Mouse (Mus musculus) forebrain, embryonic 12.5 days (tissue): ENCODE measurements around the gene Stk33. TPM values are rescaled to one million over a fixed set of nuclear protein-coding genes. Genes with fewer than 3 reads are reported as not detected.

Source experiments
- ATAC-seq: fragments of 200-750 bp; cut with Nextera tagmentation; 2 replicates; pipeline ENCODE4 v1.8.0; 2017; ENCODE audit warnings: moderate TSS enrichment; ENCODE audit not compliant: low FRiP score
- H3K27ac ChIP-seq: fragments of 300-500 bp; sonication (generic); 2 replicates; pipeline ENCODE4 v1.5.1; 2016; ENCODE audit warnings: mild to moderate bottlenecking
- H3K27me3 ChIP-seq: fragments of 300-500 bp; sonication (generic); 2 replicates; pipeline ENCODE4 v1.6.1; 2016; ENCODE audit warnings: mild to moderate bottlenecking
- H3K36me3 ChIP-seq: fragments of 300-500 bp; sonication (generic); replicated peaks from 2 replicates; pipeline ENCODE4 v1.6.1; 2016; ENCODE audit warnings: mild to moderate bottlenecking
- H3K4me1 ChIP-seq: fragments of 300-500 bp; sonication (generic); 2 replicates; pipeline ENCODE4 v1.6.1; 2016
- H3K4me2 ChIP-seq: fragments of 300-500 bp; sonication (generic); 2 replicates; pipeline ENCODE4 v1.6.1; 2016; ENCODE audit warnings: mild to moderate bottlenecking, moderate library complexity
- H3K4me3 ChIP-seq: fragments of 300-500 bp; sonication (generic); replicated peaks from 2 replicates; pipeline ENCODE4 v1.5.1; 2016; ENCODE audit warnings: mild to moderate bottlenecking
- H3K9ac ChIP-seq: fragments of 300-500 bp; sonication (generic); 2 replicates; pipeline ENCODE4 v1.6.1; 2016; ENCODE audit warnings: mild to moderate bottlenecking
- H3K9me3 ChIP-seq: fragments of 300-500 bp; sonication (generic); 2 replicates; pipeline ENCODE4 v1.6.1; 2016
- WGBS: fragments of 180-500 bp; shearing (Covaris S2); methylation state at CpG from one replicate; pipeline ENCODE4 v1.1.7; 2016; 5-methylcytosine and 5-hydroxymethylcytosine counted together
- polyA plus RNA-seq: library from polyadenylated mRNA; unstranded; fragments of >200 nt; fragmentation: Nextera tagmentation; extraction: Ambion mirVana; gene quantifications from 2 replicates; pipeline ENCODE4 v1.2.1, GENCODE M21; 2016

The Stk33 gene
- polyA plus RNA-seq, 1 experiment from 2014 or later, result 12.6 TPM

DNA sequence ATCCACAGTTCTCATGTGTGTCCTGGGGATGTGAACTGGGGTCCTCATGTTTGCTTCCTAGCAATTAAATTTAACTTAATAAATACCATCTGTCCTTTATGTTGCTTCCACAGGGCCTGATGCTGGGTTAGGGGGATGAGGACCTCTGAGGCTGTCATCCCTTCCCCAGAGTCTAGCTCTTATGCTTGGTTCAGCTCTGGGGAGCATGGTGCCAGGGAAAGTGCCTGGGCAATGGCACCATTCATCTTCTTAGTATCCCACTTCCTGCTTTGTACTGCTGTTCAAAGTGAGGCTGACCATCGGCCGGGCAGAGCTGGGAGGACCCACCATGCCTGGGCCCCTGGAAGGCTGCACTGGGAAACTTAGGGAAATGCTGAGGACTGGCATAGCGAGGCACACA is 163.7 kb downstream of the Stk33 start:
- Histone ChIP-seq H3K4me3 (no peak overlapping the region), H3K36me3 (no peaks in the 10 kb centered on the region), H3K9ac (no peak overlapping the region), H3K9me3 (no peaks in the 10 kb centered on the region), H3K27ac (no peak overlapping the region), H3K4me1 (peaks cover 23% of the 10 kb centered on the region), H3K27me3 (peaks cover 9% of the 10 kb centered on the region; the same call in 1 of the 2 replicates), H3K4me2 (no peak overlapping the region)
- WGBS, result 61% methylated on average over 3 of the region's 3 CpGs
- no peak for ATAC-seq

GRCm38 (mm10) chr7:109274289-109274688 is 164.6 kb downstream of the Stk33 start:
- H3K4me3 ChIP-seq, result no peak overlapping the region
- H3K36me3 ChIP-seq, result no peaks in the 10 kb centered on the region
- no peak overlapping the region for H3K27ac ChIP-seq
- no peak for ATAC-seq
- H3K4me1 ChIP-seq, result peaks cover 25% of the 10 kb centered on the region
- H3K9me3 ChIP-seq, result no peaks in the 10 kb centered on the region
- peaks cover 6% of the 10 kb centered on the region; the same call in 1 of the 2 replicates for H3K27me3 ChIP-seq
- WGBS, result 71% methylated on average over 3 of the region's 3 CpGs
- H3K4me2 ChIP-seq, result no peak overlapping the region
- H3K9ac ChIP-seq, result no peak overlapping the region

DNA sequence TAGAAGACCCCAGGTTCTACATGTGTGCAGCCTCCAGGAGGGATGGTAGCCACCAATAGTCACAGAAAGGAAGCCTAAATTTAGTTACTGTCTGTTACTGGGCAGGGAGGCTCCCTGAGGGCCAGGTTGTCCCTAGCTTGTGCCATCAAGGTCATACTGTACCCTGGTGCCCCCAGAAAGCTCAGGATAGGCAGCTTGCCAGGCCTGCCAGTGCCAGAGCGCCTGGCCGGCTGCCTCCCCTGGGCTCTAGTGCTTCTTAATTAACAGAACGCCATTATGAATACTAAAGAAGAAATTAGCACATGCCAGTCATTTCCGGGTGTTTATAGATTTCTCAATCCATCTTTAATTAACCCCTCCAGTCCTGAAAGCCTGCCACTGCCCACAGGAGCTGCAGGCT is 169.8 kb downstream of the Stk33 start:
- 43% methylated on average over 4 of the region's 4 CpGs for WGBS

GRCm38 (mm10) chr7:109267370-109267769 is 171.5 kb downstream of the Stk33 start:
- Histone ChIP-seq H3K4me2 (no peak overlapping the region), H3K4me1 (peaks cover 13% of the 10 kb centered on the region; the same call in 1 of the 2 replicates), H3K9ac (no peak overlapping the region), H3K27me3 (peaks cover 27% of the 10 kb centered on the region), H3K27ac (no peak overlapping the region), H3K9me3 (no peaks in the 10 kb centered on the region), H3K4me3 (no peak overlapping the region), H3K36me3 (no peaks in the 10 kb centered on the region)
- ATAC-seq, result no peak
- WGBS, result 75% methylated on average over 4 of the region's 4 CpGs

More for the DNA sequence above, 169.8 kb downstream of the Stk33 start:
- H3K9ac ChIP-seq, result no peak overlapping the region
- no peaks in the 10 kb centered on the region for H3K36me3 ChIP-seq
- no peak overlapping the region for H3K4me2 ChIP-seq
- peaks cover 27% of the 10 kb centered on the region for H3K27me3 ChIP-seq
- peak; percentile 62; the same call in 1 of the 2 replicates for ATAC-seq
- no peak overlapping the region for H3K4me3 ChIP-seq
- no peak overlapping the region for H3K27ac ChIP-seq
- no peaks in the 10 kb centered on the region for H3K9me3 ChIP-seq
- H3K4me1 ChIP-seq, result peaks cover 13% of the 10 kb centered on the region; the same call in 1 of the 2 replicates

GRCm38 (mm10) chr7:109266181-109266580 is 172.7 kb downstream of the Stk33 start:
- Histone ChIP-seq H3K4me2 (no peak overlapping the region), H3K4me1 (peaks cover 13% of the 10 kb centered on the region; the same call in 1 of the 2 replicates), H3K9ac (no peak overlapping the region), H3K36me3 (no peaks in the 10 kb centered on the region), H3K27me3 (peaks cover 31% of the 10 kb centered on the region), H3K9me3 (no peaks in the 10 kb centered on the region), H3K4me3 (no peak overlapping the region), H3K27ac (no peak overlapping the region)
- ATAC-seq, result no peak
- WGBS, result 10% methylated on average over 1 of the region's 1 CpGs

GRCm38 (mm10) chr7:109265606-109266005 is 173.3 kb downstream of the Stk33 start:
- Histone ChIP-seq H3K27me3 (peaks cover 31% of the 10 kb centered on the region), H3K4me1 (peaks cover 13% of the 10 kb centered on the region; the same call in 1 of the 2 replicates), H3K9me3 (no peaks in the 10 kb centered on the region), H3K36me3 (no peaks in the 10 kb centered on the region), H3K4me2 (no peak overlapping the region), H3K9ac (no peak overlapping the region), H3K4me3 (no peak overlapping the region), H3K27ac (no peak overlapping the region)
- ATAC-seq, result no peak
- WGBS, result 89% methylated on average over 5 of the region's 5 CpGs

GRCm38 (mm10) chr7:109255506-109256352 is 183.2 kb downstream of the Stk33 start:
- no peaks in the 10 kb centered on the region for H3K36me3 ChIP-seq
- 12% methylated on average over 27 of the region's 28 CpGs for WGBS
- H3K9ac ChIP-seq, result no peak overlapping the region
- no peaks in the 10 kb centered on the region for H3K9me3 ChIP-seq
- H3K4me3 ChIP-seq, result peak overlapping the region; percentile 8; the same call in 1 of the 2 replicates
- ATAC-seq, result peak; percentile 79
- peaks cover 33% of the 10 kb centered on the region for H3K4me1 ChIP-seq
- peak overlapping the region; percentile 50; the same call in 1 of the 2 replicates for H3K27ac ChIP-seq
- peaks cover 56% of the 10 kb centered on the region for H3K27me3 ChIP-seq
- peak overlapping the region; percentile 40 for H3K4me2 ChIP-seq

DNA sequence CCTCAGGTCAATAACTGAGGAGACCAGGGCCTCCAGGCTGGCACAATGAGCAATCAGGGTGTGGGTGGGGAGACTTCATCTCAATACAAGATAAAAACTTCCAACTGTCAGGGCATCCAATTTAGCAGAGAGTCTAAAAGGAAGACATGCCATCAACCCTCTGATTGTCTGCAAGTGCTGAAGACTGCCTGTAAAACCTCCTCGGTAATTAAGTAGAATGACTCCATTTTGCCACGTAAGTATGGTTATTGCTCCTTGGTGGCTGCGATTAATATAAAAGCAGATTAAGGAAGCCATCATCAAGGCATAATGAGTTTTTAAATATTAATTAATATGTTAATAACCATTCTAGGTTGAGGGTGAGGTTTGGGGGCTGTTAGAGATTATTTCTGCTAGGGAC is 187.5 kb downstream of the Stk33 start:
- peaks cover 34% of the 10 kb centered on the region for H3K4me1 ChIP-seq
- H3K9me3 ChIP-seq, result no peaks in the 10 kb centered on the region
- no peaks in the 10 kb centered on the region for H3K36me3 ChIP-seq
- no peak overlapping the region for H3K4me3 ChIP-seq
- no peak overlapping the region for H3K4me2 ChIP-seq
- ATAC-seq, result no peak
- peaks cover 54% of the 10 kb centered on the region for H3K27me3 ChIP-seq
- no peak overlapping the region for H3K27ac ChIP-seq
- WGBS, result 83% methylated on average over 3 of the region's 3 CpGs
- H3K9ac ChIP-seq, result no peak overlapping the region

- no peak for ATAC-seq
- no peaks in the 10 kb centered on the region for H3K9me3 ChIP-seq
- H3K36me3 ChIP-seq, result no peaks in the 10 kb centered on the region
- H3K27ac ChIP-seq, result no peak overlapping the region
- peaks cover 22% of the 10 kb centered on the region for H3K4me1 ChIP-seq
- H3K4me2 ChIP-seq, result no peak overlapping the region
- no peak overlapping the region for H3K9ac ChIP-seq
- H3K4me3 ChIP-seq, result no peak overlapping the region
- peaks cover 56% of the 10 kb centered on the region for H3K27me3 ChIP-seq
- 95% methylated on average over 10 of the region's 10 CpGs for WGBS
These were observed 194.1 kb downstream of the Stk33 start for GRCm38 (mm10) chr7:109244776-109245175.

DNA sequence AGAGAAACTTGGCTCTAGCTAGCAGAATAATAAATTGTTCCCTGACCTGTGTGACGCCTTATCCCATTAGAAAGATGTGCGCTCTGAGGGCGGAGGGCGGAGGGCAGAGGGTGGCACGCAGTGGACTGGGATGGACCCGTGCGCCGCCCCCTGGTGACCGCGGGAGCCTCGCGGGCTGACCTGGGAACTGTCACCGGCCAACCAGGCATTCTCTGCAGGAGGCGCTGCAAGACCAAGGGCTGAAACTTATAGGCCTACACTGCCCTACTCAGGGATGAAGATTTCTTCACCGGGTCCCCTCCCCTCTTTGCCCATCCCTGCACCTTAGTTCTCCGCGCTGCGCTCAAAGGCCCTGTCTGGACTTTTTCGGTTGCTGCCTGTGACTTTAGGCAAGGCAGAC is 197.6 kb downstream of the Stk33 start:
- Histone ChIP-seq H3K27ac (no peak overlapping the region), H3K27me3 (peaks cover 67% of the 10 kb centered on the region), H3K9me3 (no peaks in the 10 kb centered on the region), H3K4me3 (no peak overlapping the region), H3K4me2 (no peak overlapping the region), H3K9ac (no peak overlapping the region), H3K4me1 (peaks cover 35% of the 10 kb centered on the region), H3K36me3 (no peaks in the 10 kb centered on the region)
- no peak for ATAC-seq
- 6% methylated on average over 19 of the region's 19 CpGs for whole genome bisulfite sequencing

GRCm38 (mm10) chr7:109239346-109239745 is 199.5 kb downstream of the Stk33 start:
- Histone ChIP-seq H3K9ac (no peak overlapping the region), H3K4me2 (no peak overlapping the region), H3K4me3 (no peak overlapping the region), H3K4me1 (peaks cover 51% of the 10 kb centered on the region), H3K27me3 (peaks cover 72% of the 10 kb centered on the region), H3K36me3 (no peaks in the 10 kb centered on the region), H3K27ac (no peak overlapping the region), H3K9me3 (no peaks in the 10 kb centered on the region)
- no peak for ATAC-seq
- 74% methylated on average over 1 of the region's 1 CpGs for WGBS

- no peaks in the 10 kb centered on the region for H3K36me3 ChIP-seq
- H3K4me2 ChIP-seq, result no peak overlapping the region
- H3K27me3 ChIP-seq, result peaks cover 75% of the 10 kb centered on the region
- H3K4me1 ChIP-seq, result peaks cover 54% of the 10 kb centered on the region
- H3K4me3 ChIP-seq, result no peak overlapping the region
- ATAC-seq, result no peak
- no peak overlapping the region for H3K27ac ChIP-seq
- no peak overlapping the region for H3K9ac ChIP-seq
- WGBS, result 62% methylated on average over 10 of the region's 10 CpGs
- H3K9me3 ChIP-seq, result no peaks in the 10 kb centered on the region
These were observed 200.2 kb downstream of the Stk33 start for GRCm38 (mm10) chr7:109238724-109239123.
